Mouse (Mus musculus) ES-Bruce4 (cell line): ENCODE measurements at regions not wholly inside any gene's neighbourhood (a gene's known extent, or its start where the extent isn't known, plus 50 kb on each side); places are given as distances from the start of the nearest gene placed in this dataset.

Experiments
- CTCF ChIP-seq: IDR thresholded peaks from one replicate; pipeline ENCODE4 v1.8.1; 2011; ENCODE audit warnings: low read depth, low read length
- POLR2A ChIP-seq: IDR thresholded peaks from one replicate; pipeline ENCODE4 v1.8.1; 2011; ENCODE audit warnings: low read length; ENCODE audit not compliant: insufficient read depth

DNA sequence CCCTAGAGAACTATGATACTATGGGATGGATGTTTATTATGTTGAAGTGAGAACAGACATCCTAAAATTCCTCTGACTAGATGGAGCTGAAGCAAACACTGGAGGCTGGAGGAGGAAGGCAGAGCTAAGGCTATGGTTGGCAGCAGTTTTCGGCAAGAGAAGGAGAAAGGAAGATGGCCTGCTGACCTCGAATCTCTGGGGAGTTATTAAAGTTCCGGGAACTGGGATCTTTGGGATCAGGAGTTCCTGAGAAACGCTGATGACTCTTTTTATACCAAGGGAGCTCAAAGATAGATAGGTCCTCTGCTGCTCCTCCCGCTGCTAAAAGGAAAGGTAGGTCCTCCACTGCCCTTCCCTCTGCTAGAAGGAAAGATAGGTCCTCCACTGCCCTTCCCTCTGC is 143.9 kb upstream of the Mylip start:
- TF ChIP-seq POLR2A (no peak), CTCF (no peak)
